ENCODE assay signal across 28 mouse cellular contexts in the genomic region with DNA sequence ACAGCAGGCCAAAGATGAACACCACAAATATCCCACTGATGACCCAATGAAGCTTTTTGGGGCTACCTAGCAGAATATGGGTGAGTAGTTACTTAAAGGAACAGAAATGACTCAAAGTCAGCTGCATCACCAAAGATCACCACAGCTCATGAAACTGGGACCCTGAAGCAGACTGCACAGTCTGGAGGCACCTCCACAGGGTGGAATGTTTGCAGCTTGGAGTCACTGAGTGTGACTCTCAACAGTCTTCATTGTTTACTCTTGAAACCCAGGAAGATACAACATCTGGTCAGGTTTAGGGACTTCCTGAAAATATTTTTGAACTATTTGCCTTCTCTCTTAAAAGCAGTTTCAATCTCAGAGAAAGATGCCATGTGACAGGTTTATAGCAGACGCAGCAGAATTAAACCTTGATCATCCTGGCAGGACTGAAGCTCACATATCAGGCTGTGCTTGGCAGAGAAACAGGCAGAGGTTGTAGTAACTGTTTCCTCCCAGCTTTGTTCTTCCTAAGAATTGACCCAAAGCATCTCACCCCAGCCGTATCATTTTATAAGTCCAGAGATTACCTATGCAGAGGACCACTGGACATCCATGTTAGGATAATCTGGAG.
DNase-seq lines count a peak whose midpoint lies in the region; ATAC-seq and TF ChIP-seq lines count a peak whose summit lies in the region.
"Had no signal": no experiment of that assay in that cellular context is flagged by ENCODE, and none has a peak within 500 bp of the region (broad histone marks: within the 10 kb centered on the region; RNA-seq: fewer than 3 reads in every experiment).

No protein-coding gene starts in this region.

- TF ChIP-seq CTCF in Patski (IDR thresholded peaks at IDR 0.05): no peak

- no peaks in the 10 kb centered on the region for H3K9me3 ChIP-seq in kidney, embryonic 14.5 days (ENCODE audit: control insufficient read depth, low read length)
- no peaks in the 10 kb centered on the region for H3K9me3 ChIP-seq in kidney, embryonic 16.5 days (ENCODE audit: low read length)
- H3K9me3 ChIP-seq: embryonic facial prominence, embryonic 13.5 days; embryonic facial prominence, embryonic 15.5 days; forebrain, embryonic 10.5 days; forebrain, embryonic 12.5 days had no signal

- in situ Hi-C loops in Patski (cut with MboI; ENCODE audit: low pct_unique_long_range_greater_than_20kb): no loop called here

- H3K27ac ChIP-seq in kidney, embryonic 14.5 days (ENCODE audit: low read depth, low read length): no peak overlapping the region
- no peak overlapping the region for H3K27ac ChIP-seq in kidney, embryonic 16.5 days (ENCODE audit: low read length)
- H3K27ac ChIP-seq: embryonic facial prominence, embryonic 13.5 days; embryonic facial prominence, embryonic 15.5 days; forebrain, embryonic 10.5 days; forebrain, embryonic 12.5 days had no signal

- H3K4me3 ChIP-seq in kidney, embryonic 14.5 days (ENCODE audit: low read length): no peak overlapping the region
- H3K4me3 ChIP-seq in kidney, embryonic 16.5 days (ENCODE audit: low read length): no peak overlapping the region
- H3K4me3 ChIP-seq: embryonic facial prominence, embryonic 13.5 days; embryonic facial prominence, embryonic 15.5 days; erythroblast, embryonic 14.5 days; forebrain, embryonic 10.5 days; forebrain, embryonic 12.5 days had no signal

- no peak overlapping the region for H3K4me2 ChIP-seq in kidney, embryonic 14.5 days (replicated peaks; ENCODE audit: low read depth, low read length)
- H3K4me2 ChIP-seq in kidney, embryonic 16.5 days (replicated peaks; ENCODE audit: low read depth, low read length): no peak overlapping the region
- H3K4me2 ChIP-seq: embryonic facial prominence, embryonic 13.5 days; embryonic facial prominence, embryonic 15.5 days; forebrain, embryonic 12.5 days had no signal

- peak; percentile 98 for ATAC-seq in kidney, embryonic 14.5 days (ENCODE audit: low FRiP score, low TSS enrichment)
- ATAC-seq in kidney, embryonic 16.5 days (ENCODE audit: low FRiP score, low TSS enrichment): peak; percentile 97
- ATAC-seq in Patski: peak; percentile 47
- ATAC-seq: CD4-positive, CD25-positive, alpha-beta regulatory T cell, adult 4 months; forebrain, embryonic 14.5 days; forebrain, embryonic 16.5 days had no signal

- CTCF ChIA-PET in Patski (lab: Charles Lee): interaction anchor here (1.1 to 2.1 kb wide), 3 partner anchors 9 to 19 kb away, joined by 3 to 10 read pairs (median 4); no protein-coding TSS in a partner anchor

- 38% methylated on average over 2 of the region's 2 CpGs for WGBS in kidney, embryonic 14.5 days
- 39% methylated on average over 2 of the region's 2 CpGs for WGBS in kidney, embryonic 16.5 days

- no peak for DNase-seq in kidney, adult 11 months
- no peak for DNase-seq in kidney, adult 18-20 months
- DNase-seq in A20 (ENCODE audit: low read depth, low spot score): peak; percentile 47
- no peak for DNase-seq in Patski (ENCODE audit: low read depth, low spot score)
- no peak for DNase-seq in thymus, postnatal 0 days (ENCODE audit: low spot score)
- no peak for DNase-seq in lung, postnatal 25 days (ENCODE audit: low spot score)
- DNase-seq: adrenal gland, adult 2 months; adrenal gland, postnatal 10 days; adrenal gland, postnatal 25 days; B cell, adult 2 months; cerebellum, adult 11 months; cerebellum, adult 18-20 months; cerebellum, adult 8-10 months; cerebellum, adult 9-11 months; cerebellum, postnatal 14 days; cerebellum, postnatal 36 days had no signal

- no peaks in the 10 kb centered on the region for H3K36me3 ChIP-seq in kidney, embryonic 14.5 days (ENCODE audit: control insufficient read depth, insufficient read depth, low read length)
- no peaks in the 10 kb centered on the region for H3K36me3 ChIP-seq in kidney, embryonic 16.5 days (ENCODE audit: insufficient read depth, low read length)
- H3K36me3 ChIP-seq: embryonic facial prominence, embryonic 13.5 days; embryonic facial prominence, embryonic 15.5 days; forebrain, embryonic 10.5 days; forebrain, embryonic 12.5 days; G1E had no signal

- POLR2A ChIA-PET in Patski (lab: Charles Lee): no interaction called here

- no peaks in the 10 kb centered on the region for H3K4me1 ChIP-seq in kidney, embryonic 14.5 days (ENCODE audit: control insufficient read depth, insufficient read depth, low read length)
- H3K4me1 ChIP-seq in kidney, embryonic 16.5 days (ENCODE audit: insufficient read depth, low read length): no peaks in the 10 kb centered on the region
- H3K4me1 ChIP-seq: embryonic facial prominence, embryonic 13.5 days; embryonic facial prominence, embryonic 15.5 days; forebrain, embryonic 10.5 days; forebrain, embryonic 12.5 days had no signal

- no peaks in the 10 kb centered on the region for H3K27me3 ChIP-seq in kidney, embryonic 14.5 days (ENCODE audit: control insufficient read depth, insufficient read depth, low read length)
- no peaks in the 10 kb centered on the region for H3K27me3 ChIP-seq in kidney, embryonic 16.5 days (ENCODE audit: insufficient read depth, low read length)
- H3K27me3 ChIP-seq in Patski: peaks cover 8% of the 10 kb centered on the region
- H3K27me3 ChIP-seq: CH12.LX; embryonic facial prominence, embryonic 13.5 days; embryonic facial prominence, embryonic 15.5 days; forebrain, embryonic 12.5 days had no signal

- H3K9ac ChIP-seq in kidney, embryonic 14.5 days (ENCODE audit: low read depth, low read length): no peak overlapping the region
- H3K9ac ChIP-seq in kidney, embryonic 16.5 days (replicated peaks; ENCODE audit: low read length): no peak overlapping the region
- H3K9ac ChIP-seq: embryonic facial prominence, embryonic 13.5 days; embryonic facial prominence, embryonic 15.5 days; forebrain, embryonic 12.5 days had no signal

Comparison
In these comparisons a context has a peak if more than half of its experiments do, and no peak if none do; other contexts are left out.
1. ATAC-seq: peak in every context shown above with its lines; median percentile 98 in kidney, embryonic 14.5 days; 97 in kidney, embryonic 16.5 days; 47 in Patski.